Mouse (Mus musculus): ENCODE measurements around the gene Sec14l3. TPM values are rescaled to one million over a fixed set of nuclear protein-coding genes. Genes with fewer than 3 reads are reported as not detected.

Gene Sec14l3
- total RNA-seq, 2 experiments from 2014 or later: not detected

Other genes with a start within 250 kb of the Sec14l3 start
- gene Osbp2, start 200.9 kb upstream of the Sec14l3 start, total RNA-seq (2021): 1 to 10 TPM; 2.2 to 2.5 TPM
- gene 4921536K21Rik, start 169.7 kb upstream of the Sec14l3 start, total RNA-seq (2021): under 1 TPM; 0.60 to 0.63 TPM
- gene Dusp18, start 169.6 kb upstream of the Sec14l3 start, total RNA-seq (2021): 1 to 10 TPM; 4.0 to 6.0 TPM
- gene Slc35e4, start 150.2 kb upstream of the Sec14l3 start, total RNA-seq (2021): 1 to 10 TPM; 5.5 to 7.2 TPM
- gene Tcn2, start 132.7 kb upstream of the Sec14l3 start, total RNA-seq (2021): 100 to 1,000 TPM; 131 to 132 TPM
- 10 to 100 TPM; 62.0 to 64.2 TPM for gene Pes1, start 100.9 kb upstream of the Sec14l3 start, total RNA-seq (2021)
- gene 4930556J24Rik, start 88.1 kb upstream of the Sec14l3 start, total RNA-seq (2021): not detected
- under 1 TPM in 1 of 2 experiments, not detected in 1; 0.20 TPM for gene Gal3st1, start 81.2 kb upstream of the Sec14l3 start, total RNA-seq (2021)
- 1 to 10 TPM; 1.7 to 6.7 TPM for gene Sec14l4, start 33.4 kb upstream of the Sec14l3 start, total RNA-seq (2021)
- 10 to 100 TPM; 22.2 to 22.3 TPM for gene Mtfp1, start 30.6 kb downstream of the Sec14l3 start, total RNA-seq (2021)
- gene Sec14l2, start 58.6 kb downstream of the Sec14l3 start, total RNA-seq (2021): 1 to 10 TPM; 1.3 to 1.5 TPM
- gene Rnf215, start 70.4 kb downstream of the Sec14l3 start, total RNA-seq (2021): 10 to 100 TPM; 24.7 to 24.9 TPM
- gene Ccdc157, start 95.5 kb downstream of the Sec14l3 start, total RNA-seq (2021): 10 to 100 TPM in 1 of 2 experiments, 1 to 10 TPM in 1; 7.3 to 11.6 TPM
- gene Sf3a1, start 95.5 kb downstream of the Sec14l3 start, total RNA-seq (2021): 10 to 100 TPM; 43.6 to 60.1 TPM
- gene Tbc1d10a, start 121.9 kb downstream of the Sec14l3 start, total RNA-seq (2021): 10 to 100 TPM; 14.6 to 24.3 TPM
- 1 to 10 TPM; 4.0 to 4.6 TPM for gene Castor1, start 153.4 kb downstream of the Sec14l3 start, total RNA-seq (2021)
- gene Osm, start 171.6 kb downstream of the Sec14l3 start, total RNA-seq (2021): under 1 TPM in 1 of 2 experiments, not detected in 1; 0.26 TPM
- under 1 TPM; 0.10 to 0.56 TPM for gene Lif, start 192.7 kb downstream of the Sec14l3 start, total RNA-seq (2021)